Mouse (Mus musculus): ENCODE measurements around the gene Asap2.

Gene Asap2

GRCm38 (mm10) chr12:21263256-21263655, 273.0 kb downstream of the Asap2 start:
- in situ Hi-C loops (cut with MboI, MseI): no loop called here

GRCm38 (mm10) chr12:21264241-21264640, 274.0 kb downstream of the Asap2 start:
- in situ Hi-C loops (cut with MboI, MseI): no loop called here

GRCm38 (mm10) chr12:21264970-21265369, 274.7 kb downstream of the Asap2 start:
- in situ Hi-C loops (cut with MboI, MseI): loop anchor here (5.0 kb wide), 1 partner anchor 173 kb away; no protein-coding TSS in a partner anchor

- in situ Hi-C loops (cut with MboI, MseI): loop anchor here (5.0 kb wide), 1 partner anchor 173 kb away; no protein-coding TSS in a partner anchor
Observed at GRCm38 (mm10) chr12:21265501-21265900, 275.2 kb downstream of the Asap2 start.

- in situ Hi-C loops (cut with MboI, MseI): loop anchor here (5.0 kb wide), 1 partner anchor 174 kb away; no protein-coding TSS in a partner anchor
Observed at GRCm38 (mm10) chr12:21265946-21266783, 275.9 kb downstream of the Asap2 start.

- in situ Hi-C loops (cut with MboI, MseI): loop anchor here (5.0 kb wide), 1 partner anchor 174 kb away; no protein-coding TSS in a partner anchor
Observed at GRCm38 (mm10) chr12:21266784-21267098, 276.5 kb downstream of the Asap2 start.

- in situ Hi-C loops (cut with MboI, MseI): loop anchor here (5.0 kb wide), 1 partner anchor 176 kb away; no protein-coding TSS in a partner anchor
Observed at GRCm38 (mm10) chr12:21268083-21268616, 277.9 kb downstream of the Asap2 start.

- in situ Hi-C loops (cut with MboI, MseI): loop anchor here (10.0 kb wide), 1 partner anchor 350 kb away; no protein-coding TSS in a partner anchor
Observed at GRCm38 (mm10) chr12:21274446-21274845, 284.2 kb downstream of the Asap2 start.

- in situ Hi-C loops (cut with MboI, MseI): loop anchor here (10.0 kb wide), 1 partner anchor 353 kb away; no protein-coding TSS in a partner anchor
Observed at GRCm38 (mm10) chr12:21277352-21277864, 287.1 kb downstream of the Asap2 start.

- in situ Hi-C loops (cut with MboI, MseI): loop anchor here (5.0 kb wide), 1 partner anchor 87 kb away; the partner anchor contains the start of gene Adam17
Observed at GRCm38 (mm10) chr12:21284761-21285441, 294.6 kb downstream of the Asap2 start, which contains the start of gene Cpsf3. Gene Cpsf3 (plus strand): TSS chr12:21285391.

GRCm38 (mm10) chr12:21285508-21286242, 295.4 kb downstream of the Asap2 start:
- in situ Hi-C loops (cut with MboI, MseI): loop anchor here (5.0 kb wide), 1 partner anchor 87 kb away; the partner anchor contains the start of gene Adam17

GRCm38 (mm10) chr12:21286243-21286622, 296.0 kb downstream of the Asap2 start, which contains the start of gene Itgb1bp1:
Gene Itgb1bp1 (minus strand): TSS chr12:21286284.
- in situ Hi-C loops (cut with MboI, MseI): loop anchor here (5.0 kb wide), 1 partner anchor 86 kb away; the partner anchor contains the start of gene Adam17

GRCm38 (mm10) chr12:21286712-21287650, 296.7 kb downstream of the Asap2 start:
- in situ Hi-C loops (cut with MboI, MseI): loop anchor here (5.0 kb wide), 1 partner anchor 85 kb away; the partner anchor contains the start of gene Adam17

GRCm38 (mm10) chr12:21288716-21289395, 298.6 kb downstream of the Asap2 start:
- in situ Hi-C loops (cut with MboI, MseI): loop anchor here (5.0 kb wide), 1 partner anchor 83 kb away; the partner anchor contains the start of gene Adam17

- in situ Hi-C loops (cut with MboI, MseI): loop anchor here (5.0 kb wide), 2 partner anchors 38 to 83 kb away; partner anchors contain the start of gene Adam17
Observed at GRCm38 (mm10) chr12:21289651-21290050, 299.4 kb downstream of the Asap2 start.

GRCm38 (mm10) chr12:21298856-21299255, 308.6 kb downstream of the Asap2 start:
- in situ Hi-C loops (cut with MboI, MseI): no loop called here

- in situ Hi-C loops (cut with MboI, MseI): no loop called here
Observed at GRCm38 (mm10) chr12:21301324-21301723, 311.1 kb downstream of the Asap2 start.

- in situ Hi-C loops (cut with MboI, MseI): no loop called here
Observed at GRCm38 (mm10) chr12:21301932-21302331, 311.7 kb downstream of the Asap2 start.

- in situ Hi-C loops (cut with MboI, MseI): no loop called here
Observed at GRCm38 (mm10) chr12:21302361-21302783, 312.1 kb downstream of the Asap2 start.

All from regulatory T cell (primary cell).